Mouse (Mus musculus): Measurements from ENCODE around the gene Capn12. TPM values are rescaled to one million over a fixed set of nuclear protein-coding genes. Genes with fewer than 3 reads are reported as not detected.

Gene Capn12
- not detected for total RNA-seq (2023)

GRCm38 (mm10) chr7:28881199-28881598 is at the start of gene Capn12:
Gene Capn12, plus strand, starts transcription at chr7:28881422.

DNA sequence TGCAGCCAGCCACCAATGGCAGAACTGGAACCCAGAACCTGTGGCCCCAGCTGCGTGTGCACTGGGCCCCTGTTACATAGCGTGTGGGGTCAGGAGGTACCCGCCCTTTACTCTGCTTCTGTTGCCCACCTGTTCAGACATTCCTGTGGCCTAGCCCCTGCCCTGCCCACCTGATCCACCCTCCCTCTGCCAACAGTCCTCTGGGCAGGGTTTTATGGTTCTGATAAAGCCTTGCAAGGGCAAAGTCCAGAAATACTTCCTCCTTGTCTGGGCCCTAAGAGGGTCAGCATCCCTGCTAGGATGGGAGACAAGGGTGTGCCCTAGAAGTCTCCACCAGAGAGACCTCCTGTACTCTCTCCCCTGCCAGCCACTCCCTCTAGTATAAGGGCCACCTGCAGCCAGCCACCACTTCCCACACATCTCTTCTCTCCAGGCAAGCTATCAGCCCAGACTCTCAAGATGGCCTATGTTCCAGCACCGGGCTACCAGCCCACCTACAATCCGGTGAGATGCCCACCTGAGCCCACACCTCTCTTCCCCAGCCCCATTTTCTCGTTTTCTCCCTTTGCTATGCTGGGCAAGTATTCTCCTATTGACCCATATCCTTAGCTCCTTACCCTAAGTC is 47.4 kb upstream of the Capn12 start, which contains the start of gene Lgals4:
Gene Lgals4 (plus strand): TSS at position 132 of the 625 bp plus-strand sequence.

DNA sequence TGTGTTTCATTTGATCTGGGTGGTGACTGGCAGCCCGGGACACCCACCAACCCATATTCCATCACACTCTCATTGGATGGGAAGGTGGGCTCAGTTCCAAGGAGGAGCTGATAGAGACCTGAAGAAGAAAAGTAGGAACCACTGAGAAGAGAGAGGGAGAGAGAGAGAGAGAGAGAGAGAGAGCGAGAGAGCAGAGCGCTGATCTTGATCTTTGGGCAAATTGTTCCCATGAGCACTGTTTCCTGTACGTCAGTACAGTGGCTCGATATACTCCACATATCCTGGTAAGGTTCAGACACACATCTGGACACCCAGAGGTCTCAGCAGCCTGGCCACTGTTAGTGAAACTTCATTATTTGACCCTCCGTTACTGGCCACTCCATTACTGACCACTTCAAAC is 17.7 kb upstream of the Capn12 start, which contains the start of gene Lgals7:
Gene Lgals7 (plus strand): TSS at position 314 of the 400 bp plus-strand sequence.

Other genes with a start within 250 kb of the Capn12 start
- gene Fbxo27, start 188.6 kb upstream of the Capn12 start, total RNA-seq (2023), result not detected
- under 1 TPM; 0.94 to 1.00 TPM for gene Fbxo17, start 164.6 kb upstream of the Capn12 start, total RNA-seq (2023)
- gene Mrps12, start 139.6 kb upstream of the Capn12 start, total RNA-seq (2023), result 10 to 100 TPM; 19.5 to 25.1 TPM
- gene Sars2, start 139.4 kb upstream of the Capn12 start, total RNA-seq (2023), result 10 to 100 TPM in 1 of 2 experiments, 1 to 10 TPM in 1; 8.9 to 12.5 TPM
- not detected for gene Ccer2, start 125.2 kb upstream of the Capn12 start, total RNA-seq (2023)
- gene Sirt2, start 114.7 kb upstream of the Capn12 start, total RNA-seq (2023), result 100 to 1,000 TPM in 1 of 2 experiments, 10 to 100 TPM in 1; 95.2 to 113 TPM
- gene Nfkbib, start 113.9 kb upstream of the Capn12 start, total RNA-seq (2023), result 100 to 1,000 TPM; 127 to 137 TPM
- 10 to 100 TPM; 16.0 to 20.8 TPM for gene Rinl, start 92.5 kb upstream of the Capn12 start, total RNA-seq (2023)
- gene Hnrnpl, start 72.9 kb upstream of the Capn12 start, total RNA-seq (2023), result 100 to 1,000 TPM; 416 to 451 TPM
- 10 to 100 TPM; 68.4 to 69.6 TPM for gene Ech1, start 56.2 kb upstream of the Capn12 start, total RNA-seq (2023)
- gene Lgals4, start 47.6 kb upstream of the Capn12 start, total RNA-seq (2023), result 1 to 10 TPM; 3.2 to 3.9 TPM
- gene Lgals7, start 17.6 kb upstream of the Capn12 start, total RNA-seq (2023), result 1 to 10 TPM in 1 of 2 experiments, not detected in 1; 1.2 TPM
- gene Actn4, start 80.9 kb downstream of the Capn12 start, total RNA-seq (2023), result 100 to 1,000 TPM; 108 to 133 TPM
- gene Eif3k, start 100.4 kb downstream of the Capn12 start, total RNA-seq (2023), result 100 to 1,000 TPM; 279 to 296 TPM
- gene Map4k1, start 100.6 kb downstream of the Capn12 start, total RNA-seq (2023), result 10 to 100 TPM; 78.6 to 81.8 TPM
- gene Ryr1, start 243.8 kb downstream of the Capn12 start, total RNA-seq (2023), result under 1 TPM; 0.47 to 0.79 TPM

All from monocyte, adult 59 days (primary cell).